Mouse (Mus musculus) liver, postnatal 0 days (tissue): Measurements from ENCODE around the gene B830017H08Rik.

Source experiments
- CTCF ChIP-seq: sonication (generic); IDR thresholded peaks from 2 replicates; pipeline ENCODE4 v1.5.1; 2016; ENCODE audit warnings: antibody characterized with exemption, low read depth
- EP300 ChIP-seq: IDR thresholded peaks from 2 replicates; pipeline ENCODE4 v1.6.1; 2016; ENCODE audit warnings: antibody characterized with exemption, low read depth, mild to moderate bottlenecking

GRCm38 (mm10) chr16:17813173-17813572 is 19.7 kb upstream of the B830017H08Rik start:
- TF ChIP-seq EP300 (no peak), CTCF (no peak)
